Mouse (Mus musculus): ENCODE measurements at regions not wholly inside any gene's neighbourhood (a gene's known extent, or its start where the extent isn't known, plus 50 kb on each side); places are given as distances from the start of the nearest gene placed in this dataset.
A peak's percentile ranks its signal among the peaks of the same experiment; 100 is the strongest.

DNA sequence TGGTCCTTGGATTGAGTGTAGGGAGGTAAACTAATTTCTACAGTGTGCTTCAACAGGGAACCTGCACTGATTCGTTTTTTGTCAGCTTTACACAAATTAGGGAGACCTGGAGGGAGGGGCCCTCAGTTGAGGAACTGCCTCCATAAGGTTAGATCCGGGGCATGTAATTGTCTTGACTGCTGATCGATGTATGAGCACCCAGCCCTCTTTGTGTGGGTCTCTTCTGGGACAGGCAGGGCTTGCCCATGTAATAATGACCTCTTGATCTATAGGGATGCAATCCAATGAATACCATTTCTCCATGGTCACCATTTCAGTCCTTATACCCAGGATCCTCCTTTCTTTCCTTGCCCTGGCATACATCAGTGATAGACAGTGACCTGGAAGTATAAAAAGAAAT lies 398.4 kb downstream of the Rergl start:
- no peak overlapping the region for H3K4me2 ChIP-seq (replicated peaks; ENCODE audit: low read depth)
- ATAC-seq: no peak
- no peaks in the 10 kb centered on the region for H3K4me1 ChIP-seq (replicated peaks; ENCODE audit: control insufficient read depth, insufficient read depth, low read length)
- H3K36me3 ChIP-seq (ENCODE audit: control insufficient read depth, insufficient read depth): no peaks in the 10 kb centered on the region
- no peak overlapping the region for H3K9ac ChIP-seq (ENCODE audit: low read depth, low read length)
- no peaks in the 10 kb centered on the region for H3K9me3 ChIP-seq (ENCODE audit: control insufficient read depth)
- no peak overlapping the region for H3K27ac ChIP-seq (ENCODE audit: low read depth, low read length)
- H3K27me3 ChIP-seq (replicated peaks; ENCODE audit: control insufficient read depth, insufficient read depth, low read length): no peaks in the 10 kb centered on the region
- 65% methylated on average over 3 of the region's 3 CpGs for WGBS
- no peak for TF ChIP-seq CTCF (IDR thresholded peaks at IDR 0.05; ENCODE audit: low read depth)
- no peak overlapping the region for H3K4me3 ChIP-seq (ENCODE audit: low read depth, low read length)

DNA sequence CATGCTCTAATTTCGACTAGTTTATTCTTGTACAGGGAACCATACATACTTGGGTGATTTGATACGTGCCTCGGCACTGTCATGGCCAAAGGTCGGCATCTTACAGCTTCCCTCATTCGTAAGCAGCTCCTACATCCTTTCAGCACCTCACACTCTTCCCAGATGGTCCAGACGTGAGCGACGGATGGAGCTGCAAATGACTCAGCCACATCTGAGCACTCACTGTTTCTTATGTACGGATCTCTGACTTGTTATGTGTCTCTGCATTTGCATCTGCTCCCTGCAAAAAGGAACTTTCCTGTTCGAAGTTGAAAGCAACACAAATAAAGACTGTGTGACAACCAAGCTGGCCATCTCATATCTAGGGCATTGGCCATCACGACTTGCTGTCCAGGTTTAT lies 402.5 kb downstream of the Rergl start:
- Histone ChIP-seq H3K36me3 (ENCODE audit: control insufficient read depth, insufficient read depth) (no peaks in the 10 kb centered on the region), H3K4me2 (replicated peaks; ENCODE audit: low read depth) (no peak overlapping the region), H3K9me3 (ENCODE audit: control insufficient read depth) (no peaks in the 10 kb centered on the region), H3K4me1 (replicated peaks; ENCODE audit: control insufficient read depth, insufficient read depth, low read length) (no peaks in the 10 kb centered on the region), H3K27ac (ENCODE audit: low read depth, low read length) (no peak overlapping the region), H3K9ac (ENCODE audit: low read depth, low read length) (no peak overlapping the region), H3K27me3 (replicated peaks; ENCODE audit: control insufficient read depth, insufficient read depth, low read length) (no peaks in the 10 kb centered on the region), H3K4me3 (ENCODE audit: low read depth, low read length) (no peak overlapping the region)
- no peak for TF ChIP-seq CTCF (IDR thresholded peaks at IDR 0.05; ENCODE audit: low read depth)
- 87% methylated on average over 11 of the region's 11 CpGs for WGBS
- ATAC-seq: no peak

DNA sequence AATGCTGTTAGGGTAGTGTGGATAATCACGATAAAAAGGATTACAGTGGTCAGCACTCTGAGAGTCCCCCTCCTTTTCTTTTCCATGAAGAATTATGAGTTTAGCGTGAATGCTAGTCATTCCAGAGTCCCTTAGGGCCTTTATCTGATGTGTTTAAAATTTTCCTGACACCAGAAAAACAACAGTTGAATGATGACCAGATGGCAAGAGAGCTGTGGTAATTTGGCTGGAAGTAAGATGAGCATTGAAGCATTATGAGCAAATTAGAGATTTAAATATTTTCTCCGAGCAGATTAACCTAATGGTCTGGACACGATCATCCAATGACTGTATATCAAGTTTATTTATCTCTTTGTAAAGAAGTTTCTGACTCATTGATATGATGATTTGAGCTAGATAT lies 417.1 kb upstream of the Igbp1b start:
- no peak overlapping the region for H3K9ac ChIP-seq (ENCODE audit: low read depth, low read length)
- 68% methylated on average over 4 of the region's 4 CpGs for WGBS
- no peak for ATAC-seq

DNA sequence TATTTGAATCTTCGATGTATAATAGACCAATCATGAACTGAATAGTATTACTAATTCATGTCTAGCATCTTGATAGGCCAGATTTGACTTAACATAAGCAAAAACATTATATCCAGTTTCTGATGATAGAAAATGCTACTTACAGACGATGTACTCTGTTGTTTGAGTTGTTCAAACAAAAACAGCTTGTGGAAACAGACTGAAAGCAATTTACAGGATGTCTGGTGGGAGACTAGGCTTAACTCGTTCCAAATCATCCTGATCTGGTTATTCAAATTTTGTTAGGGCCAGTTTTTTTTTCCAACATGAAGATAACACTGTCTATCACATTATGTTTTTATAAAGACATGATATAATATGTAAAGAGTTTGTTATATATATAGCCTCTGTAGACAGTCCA lies 369.4 kb upstream of the Igbp1b start:
- H3K27me3 ChIP-seq (replicated peaks; ENCODE audit: control insufficient read depth, insufficient read depth, low read length): no peaks in the 10 kb centered on the region
- H3K4me3 ChIP-seq (ENCODE audit: low read depth, low read length): no peak overlapping the region
- no peaks in the 10 kb centered on the region for H3K9me3 ChIP-seq (ENCODE audit: control insufficient read depth)
- no peak overlapping the region for H3K9ac ChIP-seq (ENCODE audit: low read depth, low read length)
- no peaks in the 10 kb centered on the region for H3K4me1 ChIP-seq (replicated peaks; ENCODE audit: control insufficient read depth, insufficient read depth, low read length)
- WGBS: 66% methylated on average over 3 of the region's 3 CpGs
- TF ChIP-seq CTCF (IDR thresholded peaks at IDR 0.05; ENCODE audit: low read depth): no peak
- no peaks in the 10 kb centered on the region for H3K36me3 ChIP-seq (ENCODE audit: control insufficient read depth, insufficient read depth)
- no peak overlapping the region for H3K27ac ChIP-seq (ENCODE audit: low read depth, low read length)
- H3K4me2 ChIP-seq (replicated peaks; ENCODE audit: low read depth): no peak overlapping the region
- no peak for ATAC-seq

More for the DNA sequence above, 417.1 kb upstream of the Igbp1b start:
- no peaks in the 10 kb centered on the region for H3K27me3 ChIP-seq (replicated peaks; ENCODE audit: control insufficient read depth, insufficient read depth, low read length)
- H3K4me1 ChIP-seq (replicated peaks; ENCODE audit: control insufficient read depth, insufficient read depth, low read length): no peaks in the 10 kb centered on the region
- H3K27ac ChIP-seq (ENCODE audit: low read depth, low read length): no peak overlapping the region
- TF ChIP-seq CTCF (IDR thresholded peaks at IDR 0.05; ENCODE audit: low read depth): no peak
- no peaks in the 10 kb centered on the region for H3K36me3 ChIP-seq (ENCODE audit: control insufficient read depth, insufficient read depth)
- H3K4me2 ChIP-seq (replicated peaks; ENCODE audit: low read depth): no peak overlapping the region
- no peaks in the 10 kb centered on the region for H3K9me3 ChIP-seq (ENCODE audit: control insufficient read depth)
- no peak overlapping the region for H3K4me3 ChIP-seq (ENCODE audit: low read depth, low read length)

DNA sequence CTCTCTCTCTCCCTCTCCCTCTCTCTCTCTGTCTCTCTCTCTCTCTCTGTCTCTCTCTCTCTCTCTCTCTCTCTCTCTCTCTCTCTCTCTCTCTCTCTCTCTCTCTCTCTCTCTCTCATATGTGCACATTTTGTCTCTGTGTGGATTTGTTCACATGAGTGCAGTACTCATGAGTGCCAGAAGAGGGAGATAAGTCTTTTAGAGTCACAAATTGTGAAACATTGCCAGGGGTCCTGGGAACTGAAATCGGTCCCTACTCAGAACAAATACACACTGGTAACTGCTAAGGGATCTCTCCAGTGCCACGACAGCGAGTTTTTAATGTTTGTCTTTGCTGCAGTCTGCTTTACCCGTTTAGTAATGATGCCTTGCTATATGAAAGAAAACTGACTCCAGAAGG lies 356.2 kb upstream of the Igbp1b start:
- peak; percentile 23 for TF ChIP-seq CTCF (IDR thresholded peaks at IDR 0.05; ENCODE audit: low read depth)
- H3K4me3 ChIP-seq (ENCODE audit: low read depth, low read length): no peak overlapping the region
- H3K27me3 ChIP-seq (replicated peaks; ENCODE audit: control insufficient read depth, insufficient read depth, low read length): no peaks in the 10 kb centered on the region
- 80% methylated on average over 4 of the region's 4 CpGs for WGBS
- H3K27ac ChIP-seq (ENCODE audit: low read depth, low read length): no peak overlapping the region
- H3K9ac ChIP-seq (ENCODE audit: low read depth, low read length): no peak overlapping the region
- no peak overlapping the region for H3K4me2 ChIP-seq (replicated peaks; ENCODE audit: low read depth)
- no peaks in the 10 kb centered on the region for H3K4me1 ChIP-seq (replicated peaks; ENCODE audit: control insufficient read depth, insufficient read depth, low read length)
- no peak for ATAC-seq
- H3K36me3 ChIP-seq (ENCODE audit: control insufficient read depth, insufficient read depth): no peaks in the 10 kb centered on the region
- no peaks in the 10 kb centered on the region for H3K9me3 ChIP-seq (ENCODE audit: control insufficient read depth)

DNA sequence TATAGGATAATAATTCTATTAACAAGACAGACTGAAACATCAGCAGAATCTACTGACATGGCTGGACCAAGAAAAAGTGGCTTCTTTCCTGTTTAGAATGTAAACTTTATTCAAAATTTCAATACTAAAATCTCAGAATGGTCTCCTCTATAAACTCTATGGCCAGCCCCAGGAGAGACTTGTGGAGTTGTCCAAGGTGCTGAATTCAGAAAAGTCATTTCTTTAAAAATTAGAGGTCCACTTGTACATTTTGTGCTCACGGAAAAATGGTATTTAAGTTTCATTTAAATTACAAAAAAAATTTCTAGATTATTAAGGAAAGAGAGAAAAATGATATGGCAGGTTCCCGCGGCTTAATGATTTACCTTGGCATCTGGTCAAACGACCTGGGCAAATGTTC lies 352.2 kb upstream of the Igbp1b start:
- WGBS: 78% methylated on average over 4 of the region's 4 CpGs
- Histone ChIP-seq H3K36me3 (ENCODE audit: control insufficient read depth, insufficient read depth) (no peaks in the 10 kb centered on the region), H3K27me3 (replicated peaks; ENCODE audit: control insufficient read depth, insufficient read depth, low read length) (no peaks in the 10 kb centered on the region), H3K4me2 (replicated peaks; ENCODE audit: low read depth) (no peak overlapping the region), H3K4me3 (ENCODE audit: low read depth, low read length) (no peak overlapping the region), H3K9me3 (ENCODE audit: control insufficient read depth) (no peaks in the 10 kb centered on the region), H3K9ac (ENCODE audit: low read depth, low read length) (no peak overlapping the region), H3K27ac (ENCODE audit: low read depth, low read length) (no peak overlapping the region), H3K4me1 (replicated peaks; ENCODE audit: control insufficient read depth, insufficient read depth, low read length) (no peaks in the 10 kb centered on the region)
- TF ChIP-seq CTCF (IDR thresholded peaks at IDR 0.05; ENCODE audit: low read depth): no peak
- ATAC-seq: no peak
